Comparison of ENCODE assay signal across 9 mouse cellular contexts in the genomic region with DNA sequence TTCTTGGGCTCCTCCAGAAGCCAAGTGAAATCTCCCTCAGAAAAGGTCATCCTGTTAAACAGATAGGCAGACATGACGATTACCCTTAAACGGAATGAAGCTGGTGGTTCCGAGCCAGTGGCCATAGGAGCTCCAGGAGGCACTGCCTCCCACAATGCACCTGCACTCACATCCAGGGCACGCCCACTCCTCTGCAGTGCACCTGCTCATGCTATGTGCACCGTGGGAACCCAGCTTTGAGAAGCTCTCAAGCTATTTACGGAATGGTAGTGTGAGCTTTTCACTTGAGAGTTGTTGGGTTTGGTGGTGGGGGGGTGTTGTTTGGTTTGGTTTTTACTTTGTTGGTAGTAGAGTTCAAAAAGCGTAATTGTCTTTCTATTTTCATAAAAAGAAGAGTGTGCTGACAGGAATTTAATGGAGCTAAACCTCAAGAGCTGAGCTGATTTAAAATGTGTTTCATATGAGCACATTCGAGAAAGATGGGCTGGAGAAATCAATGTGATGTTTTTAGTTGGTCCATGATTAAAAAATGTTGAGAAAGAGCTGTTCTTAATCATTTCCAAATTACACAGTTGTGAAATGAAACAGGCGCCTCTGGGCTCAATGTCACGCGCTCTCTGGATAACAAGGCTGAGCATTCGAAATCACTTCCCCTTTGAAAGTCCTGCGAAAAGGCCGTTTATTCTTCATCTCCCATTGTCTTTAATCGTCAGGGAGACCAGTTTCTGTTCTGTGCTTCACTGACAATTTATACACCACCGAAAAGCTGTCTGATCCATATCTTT.
DNase-seq lines count a peak whose midpoint lies in the region; ATAC-seq lines count a peak whose summit lies in the region.
"Had no signal": no experiment of that assay in that cellular context is flagged by ENCODE, and none has a peak within 500 bp of the region (broad histone marks: within the 10 kb centered on the region; RNA-seq: fewer than 3 reads in every experiment).

No protein-coding gene starts in this region.

- intact Hi-C loops in left cerebral cortex, postnatal 4 days (cut with DNase I) = no loop called here

- no peak for DNase-seq in frontal cortex, postnatal 10 days (ENCODE audit: low spot score in 2 of 2)
- DNase-seq in left cerebral cortex, adult 11 months (ENCODE audit: low spot score) = peak; percentile 18
- DNase-seq in left cerebral cortex, postnatal 4 days = no peak
- peak; percentile 16 to 37 for DNase-seq in left cerebral cortex, adult 18-20 months (ENCODE audit: low spot score in 2 of 2)
- DNase-seq in lung, postnatal 36 days = peak; percentile 70
- DNase-seq in adrenal gland, adult 18-20 months (ENCODE audit: low spot score in 2 of 2) = no peak
- DNase-seq in spleen, adult 18-20 months = no peak
- DNase-seq: cerebellum, postnatal 25 days had no signal

- ATAC-seq in frontal cortex, adult (ENCODE audit: low TSS enrichment) = peak; percentile 67

Comparison
In these comparisons a context has a peak if more than half of its experiments do, and no peak if none do; other contexts are left out.
1. DNase-seq: peak in left cerebral cortex, adult 11 months (single experiment), left cerebral cortex, adult 18-20 months (2 of 2) and lung, postnatal 36 days (single experiment); none in frontal cortex, postnatal 10 days (0 of 2), left cerebral cortex, postnatal 4 days (single experiment), adrenal gland, adult 18-20 months (0 of 2) and spleen, adult 18-20 months (0 of 2).